Mouse (Mus musculus): Measurements from ENCODE around the gene Ninj2. TPM values are rescaled to one million over a fixed set of nuclear protein-coding genes. Genes with fewer than 3 reads are reported as not detected.

Gene Ninj2
- polyA plus RNA-seq, 1 experiment from 2014 or later, result not detected

GRCm38 (mm10) chr6:120193174-120193573 is 100.0 kb downstream of the Ninj2 start:
- DNase-seq (ENCODE audit: low spot score) (peak; percentile 81), ATAC-seq (replicated peaks; ENCODE audit: insufficient number of reproducible peaks, low FRiP score, low TSS enrichment, low read depth) (no peak)
- Histone ChIP-seq H3K4me2 (ENCODE audit: low read depth, low read length) (no peak overlapping the region), H3K9ac (replicated peaks; ENCODE audit: low read length) (no peak overlapping the region), H3K36me3 (replicated peaks; ENCODE audit: control insufficient read depth, insufficient read depth, low read depth, low read length) (no peaks in the 10 kb centered on the region), H3K4me3 (ENCODE audit: low read depth, low read length) (no peak overlapping the region), H3K9me3 (replicated peaks; ENCODE audit: control insufficient read depth, low read length) (no peaks in the 10 kb centered on the region), H3K27me3 (ENCODE audit: control insufficient read depth, insufficient read depth, low read length) (no peaks in the 10 kb centered on the region), H3K4me1 (ENCODE audit: control insufficient read depth, insufficient read depth, low read length) (no peaks in the 10 kb centered on the region), H3K27ac (replicated peaks; ENCODE audit: low read depth, low read length) (no peak overlapping the region)
- WGBS, result 24% methylated on average over 5 of the region's 5 CpGs

- H3K4me1 ChIP-seq (ENCODE audit: control insufficient read depth, insufficient read depth, low read length), result no peaks in the 10 kb centered on the region
- H3K27me3 ChIP-seq (ENCODE audit: control insufficient read depth, insufficient read depth, low read length), result no peaks in the 10 kb centered on the region
- H3K9me3 ChIP-seq (replicated peaks; ENCODE audit: control insufficient read depth, low read length), result no peaks in the 10 kb centered on the region
- DNase-seq (ENCODE audit: low spot score), result no peak
- WGBS, result 50% methylated on average over 1 of the region's 1 CpGs
- H3K4me3 ChIP-seq (ENCODE audit: low read depth, low read length), result no peak overlapping the region
- no peak overlapping the region for H3K9ac ChIP-seq (replicated peaks; ENCODE audit: low read length)
- H3K36me3 ChIP-seq (replicated peaks; ENCODE audit: control insufficient read depth, insufficient read depth, low read depth, low read length), result no peaks in the 10 kb centered on the region
- no peak overlapping the region for H3K4me2 ChIP-seq (ENCODE audit: low read depth, low read length)
- H3K27ac ChIP-seq (replicated peaks; ENCODE audit: low read depth, low read length), result no peak overlapping the region
- no peak for ATAC-seq (replicated peaks; ENCODE audit: insufficient number of reproducible peaks, low FRiP score, low TSS enrichment, low read depth)
Measured at GRCm38 (mm10) chr6:120193793-120194192, 100.6 kb downstream of the Ninj2 start.

GRCm38 (mm10) chr6:120194305-120194704 is 101.2 kb downstream of the Ninj2 start:
- Histone ChIP-seq H3K9me3 (replicated peaks; ENCODE audit: control insufficient read depth, low read length) (no peaks in the 10 kb centered on the region), H3K4me1 (ENCODE audit: control insufficient read depth, insufficient read depth, low read length) (no peaks in the 10 kb centered on the region), H3K27me3 (ENCODE audit: control insufficient read depth, insufficient read depth, low read length) (no peaks in the 10 kb centered on the region), H3K4me2 (ENCODE audit: low read depth, low read length) (no peak overlapping the region), H3K4me3 (ENCODE audit: low read depth, low read length) (no peak overlapping the region), H3K9ac (replicated peaks; ENCODE audit: low read length) (no peak overlapping the region), H3K36me3 (replicated peaks; ENCODE audit: control insufficient read depth, insufficient read depth, low read depth, low read length) (no peaks in the 10 kb centered on the region), H3K27ac (replicated peaks; ENCODE audit: low read depth, low read length) (no peak overlapping the region)
- no peak for ATAC-seq (replicated peaks; ENCODE audit: insufficient number of reproducible peaks, low FRiP score, low TSS enrichment, low read depth)
- WGBS, result 27% methylated on average over 10 of the region's 10 CpGs
- DNase-seq (ENCODE audit: low spot score), result peak; percentile 12

- Histone ChIP-seq H3K4me2 (ENCODE audit: low read depth, low read length) (no peak overlapping the region), H3K4me1 (ENCODE audit: control insufficient read depth, insufficient read depth, low read length) (no peaks in the 10 kb centered on the region), H3K27ac (replicated peaks; ENCODE audit: low read depth, low read length) (no peak overlapping the region), H3K9ac (replicated peaks; ENCODE audit: low read length) (no peak overlapping the region), H3K4me3 (ENCODE audit: low read depth, low read length) (no peak overlapping the region), H3K27me3 (ENCODE audit: control insufficient read depth, insufficient read depth, low read length) (no peaks in the 10 kb centered on the region), H3K9me3 (replicated peaks; ENCODE audit: control insufficient read depth, low read length) (no peaks in the 10 kb centered on the region), H3K36me3 (replicated peaks; ENCODE audit: control insufficient read depth, insufficient read depth, low read depth, low read length) (no peaks in the 10 kb centered on the region)
- no peak for ATAC-seq (replicated peaks; ENCODE audit: insufficient number of reproducible peaks, low FRiP score, low TSS enrichment, low read depth)
- peak; percentile 26 for DNase-seq (ENCODE audit: low spot score)
- WGBS, result 13% methylated on average over 7 of the region's 7 CpGs
Measured at GRCm38 (mm10) chr6:120194963-120195362, 101.8 kb downstream of the Ninj2 start.

- DNase-seq (ENCODE audit: low spot score) (peak; percentile 60), ATAC-seq (replicated peaks; ENCODE audit: insufficient number of reproducible peaks, low FRiP score, low TSS enrichment, low read depth) (no peak)
- 20% methylated on average over 2 of the region's 2 CpGs for WGBS
- Histone ChIP-seq H3K4me1 (ENCODE audit: control insufficient read depth, insufficient read depth, low read length) (no peaks in the 10 kb centered on the region), H3K9me3 (replicated peaks; ENCODE audit: control insufficient read depth, low read length) (no peaks in the 10 kb centered on the region), H3K4me3 (ENCODE audit: low read depth, low read length) (no peak overlapping the region), H3K27me3 (ENCODE audit: control insufficient read depth, insufficient read depth, low read length) (no peaks in the 10 kb centered on the region), H3K36me3 (replicated peaks; ENCODE audit: control insufficient read depth, insufficient read depth, low read depth, low read length) (no peaks in the 10 kb centered on the region), H3K4me2 (ENCODE audit: low read depth, low read length) (no peak overlapping the region), H3K9ac (replicated peaks; ENCODE audit: low read length) (no peak overlapping the region), H3K27ac (replicated peaks; ENCODE audit: low read depth, low read length) (no peak overlapping the region)
Measured at GRCm38 (mm10) chr6:120196837-120197236, 103.7 kb downstream of the Ninj2 start.

- H3K4me3 ChIP-seq (ENCODE audit: low read depth, low read length), result no peak overlapping the region
- H3K4me2 ChIP-seq (ENCODE audit: low read depth, low read length), result no peak overlapping the region
- H3K27me3 ChIP-seq (ENCODE audit: control insufficient read depth, insufficient read depth, low read length), result no peaks in the 10 kb centered on the region
- H3K9ac ChIP-seq (replicated peaks; ENCODE audit: low read length), result no peak overlapping the region
- H3K4me1 ChIP-seq (ENCODE audit: control insufficient read depth, insufficient read depth, low read length), result no peaks in the 10 kb centered on the region
- no peak for ATAC-seq (replicated peaks; ENCODE audit: insufficient number of reproducible peaks, low FRiP score, low TSS enrichment, low read depth)
- H3K36me3 ChIP-seq (replicated peaks; ENCODE audit: control insufficient read depth, insufficient read depth, low read depth, low read length), result no peaks in the 10 kb centered on the region
- H3K27ac ChIP-seq (replicated peaks; ENCODE audit: low read depth, low read length), result no peak overlapping the region
- H3K9me3 ChIP-seq (replicated peaks; ENCODE audit: control insufficient read depth, low read length), result no peaks in the 10 kb centered on the region
- peak; percentile 83 for DNase-seq (ENCODE audit: low spot score)
- WGBS, result 31% methylated on average over 9 of the region's 9 CpGs
Measured at GRCm38 (mm10) chr6:120197964-120198363, 104.8 kb downstream of the Ninj2 start.

- Histone ChIP-seq H3K4me1 (ENCODE audit: control insufficient read depth, insufficient read depth, low read length) (no peaks in the 10 kb centered on the region), H3K4me2 (ENCODE audit: low read depth, low read length) (no peak overlapping the region), H3K27ac (replicated peaks; ENCODE audit: low read depth, low read length) (no peak overlapping the region), H3K9ac (replicated peaks; ENCODE audit: low read length) (no peak overlapping the region), H3K36me3 (replicated peaks; ENCODE audit: control insufficient read depth, insufficient read depth, low read depth, low read length) (no peaks in the 10 kb centered on the region), H3K4me3 (ENCODE audit: low read depth, low read length) (no peak overlapping the region), H3K27me3 (ENCODE audit: control insufficient read depth, insufficient read depth, low read length) (no peaks in the 10 kb centered on the region), H3K9me3 (replicated peaks; ENCODE audit: control insufficient read depth, low read length) (no peaks in the 10 kb centered on the region)
- 29% methylated on average over 10 of the region's 10 CpGs for WGBS
- DNase-seq (ENCODE audit: low spot score), result peak; percentile 53
- no peak for ATAC-seq (replicated peaks; ENCODE audit: insufficient number of reproducible peaks, low FRiP score, low TSS enrichment, low read depth)
Measured at GRCm38 (mm10) chr6:120199638-120200394, 106.7 kb downstream of the Ninj2 start.

- DNase-seq (ENCODE audit: low spot score) (peak; percentile 11), ATAC-seq (replicated peaks; ENCODE audit: insufficient number of reproducible peaks, low FRiP score, low TSS enrichment, low read depth) (no peak)
- Histone ChIP-seq H3K27ac (replicated peaks; ENCODE audit: low read depth, low read length) (no peak overlapping the region), H3K4me1 (ENCODE audit: control insufficient read depth, insufficient read depth, low read length) (no peaks in the 10 kb centered on the region), H3K4me2 (ENCODE audit: low read depth, low read length) (no peak overlapping the region), H3K9me3 (replicated peaks; ENCODE audit: control insufficient read depth, low read length) (no peaks in the 10 kb centered on the region), H3K36me3 (replicated peaks; ENCODE audit: control insufficient read depth, insufficient read depth, low read depth, low read length) (no peaks in the 10 kb centered on the region), H3K4me3 (ENCODE audit: low read depth, low read length) (no peak overlapping the region), H3K9ac (replicated peaks; ENCODE audit: low read length) (no peak overlapping the region), H3K27me3 (ENCODE audit: control insufficient read depth, insufficient read depth, low read length) (no peaks in the 10 kb centered on the region)
- WGBS, result 43% methylated on average over 6 of the region's 6 CpGs
Measured at GRCm38 (mm10) chr6:120201956-120202355, 108.8 kb downstream of the Ninj2 start.
